Mouse (Mus musculus) neural tube, embryonic 13.5 days (tissue): ENCODE measurements at regions not wholly inside any gene's neighbourhood (a gene's known extent, or its start where the extent isn't known, plus 50 kb on each side); places are given as distances from the start of the nearest gene placed in this dataset.

ENCODE experiments used
- ATAC-seq: fragments of 200-750 bp; cut with Nextera tagmentation; 2 replicates; pipeline ENCODE4 v1.8.0; 2017; ENCODE audit warnings: low read depth, mild to moderate bottlenecking, moderate TSS enrichment, moderate library complexity
- H3K27ac ChIP-seq: fragments of 300-500 bp; sonication (generic); replicated peaks from 2 replicates; pipeline ENCODE4 v1.5.1; 2015; ENCODE audit warnings: moderate library complexity, mild to moderate bottlenecking, inconsistent platforms
- H3K27me3 ChIP-seq: fragments of 300-500 bp; sonication (generic); 2 replicates; pipeline ENCODE4 v1.6.1; 2015; ENCODE audit warnings: mild to moderate bottlenecking, inconsistent platforms
- H3K36me3 ChIP-seq: fragments of 300-500 bp; sonication (generic); 2 replicates; pipeline ENCODE4 v1.6.1; 2015; ENCODE audit warnings: mild to moderate bottlenecking, inconsistent platforms
- H3K4me1 ChIP-seq: fragments of 300-500 bp; sonication (generic); replicated peaks from 2 replicates; pipeline ENCODE4 v1.6.1; 2015; ENCODE audit warnings: inconsistent platforms
- H3K4me2 ChIP-seq: fragments of 300-500 bp; sonication (generic); 2 replicates; pipeline ENCODE4 v1.6.1; 2015; ENCODE audit warnings: inconsistent platforms, mild to moderate bottlenecking, moderate library complexity
- H3K4me3 ChIP-seq: fragments of 300-500 bp; sonication (generic); 2 replicates; pipeline ENCODE4 v1.5.1; 2015; ENCODE audit warnings: mild to moderate bottlenecking, inconsistent platforms
- H3K9ac ChIP-seq: fragments of 300-500 bp; sonication (generic); 2 replicates; pipeline ENCODE4 v1.6.1; 2015; ENCODE audit warnings: moderate library complexity, mild to moderate bottlenecking, inconsistent platforms
- H3K9me3 ChIP-seq: fragments of 300-500 bp; sonication (generic); 2 replicates; pipeline ENCODE4 v1.6.1; 2016; ENCODE audit warnings: inconsistent platforms
- WGBS: fragments of 180-500 bp; shearing (Covaris S2); methylation state at CpG from one replicate; pipeline ENCODE4 v1.1.7; 2015; 5-methylcytosine and 5-hydroxymethylcytosine counted together

- no peak overlapping the region for H3K4me2 ChIP-seq
- no peak for ATAC-seq
- no peaks in the 10 kb centered on the region for H3K27me3 ChIP-seq
- no peak overlapping the region for H3K9ac ChIP-seq
- H3K4me3 ChIP-seq, result no peak overlapping the region
- H3K36me3 ChIP-seq, result no peaks in the 10 kb centered on the region
- 47% methylated on average over 17 of the region's 17 CpGs for WGBS
- peaks cover 46% of the 10 kb centered on the region for H3K4me1 ChIP-seq
- H3K9me3 ChIP-seq, result no peaks in the 10 kb centered on the region
- 0 out of 2 replicates have a peak overlapping the region, but pooled peaks have one; percentile 5 for H3K27ac ChIP-seq
These were observed 371.5 kb upstream of the Nfe2l3 start for GRCm38 (mm10) chr6:51060848-51061535.

- H3K9me3 ChIP-seq, result no peaks in the 10 kb centered on the region
- ATAC-seq, result no peak
- H3K9ac ChIP-seq, result no peak overlapping the region
- H3K4me3 ChIP-seq, result no peak overlapping the region
- H3K27ac ChIP-seq, result no peak overlapping the region
- 54% methylated on average over 6 of the region's 6 CpGs for WGBS
- peaks cover 53% of the 10 kb centered on the region for H3K4me1 ChIP-seq
- H3K36me3 ChIP-seq, result no peaks in the 10 kb centered on the region
- no peak overlapping the region for H3K4me2 ChIP-seq
- H3K27me3 ChIP-seq, result no peaks in the 10 kb centered on the region
These were observed 367.3 kb upstream of the Nfe2l3 start for GRCm38 (mm10) chr6:51065156-51065555.

DNA sequence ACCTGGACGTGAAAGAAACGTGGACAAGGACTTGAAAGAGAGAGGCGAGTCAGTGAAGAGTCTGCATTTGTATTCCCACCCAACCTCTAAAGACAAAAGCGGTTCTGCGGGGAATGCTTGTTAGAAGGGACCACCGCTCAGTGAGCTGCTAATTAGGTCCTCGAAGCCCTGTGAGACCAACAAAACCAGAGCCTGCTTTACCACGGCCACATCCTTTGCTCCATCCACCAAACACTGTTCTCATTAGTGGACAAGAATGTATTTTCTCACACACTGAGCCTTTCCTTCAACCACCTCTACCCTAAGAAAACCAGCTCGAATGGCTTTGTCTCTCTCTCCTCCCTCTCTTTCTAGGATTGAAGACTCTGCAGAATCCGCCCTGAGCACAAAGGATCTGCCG, 365.1 kb upstream of the Nfe2l3 start:
- no peaks in the 10 kb centered on the region for H3K27me3 ChIP-seq
- no peaks in the 10 kb centered on the region for H3K36me3 ChIP-seq
- WGBS, result 69% methylated on average over 11 of the region's 11 CpGs
- H3K9ac ChIP-seq, result no peak overlapping the region
- H3K4me3 ChIP-seq, result no peak overlapping the region
- H3K4me2 ChIP-seq, result no peak overlapping the region
- peaks cover 52% of the 10 kb centered on the region for H3K4me1 ChIP-seq
- peak overlapping the region; percentile 23; the same call in 1 of the 2 replicates for H3K27ac ChIP-seq
- ATAC-seq, result no peak
- H3K9me3 ChIP-seq, result no peaks in the 10 kb centered on the region

- Histone ChIP-seq H3K9me3 (no peaks in the 10 kb centered on the region), H3K36me3 (no peaks in the 10 kb centered on the region), H3K4me2 (peak overlapping the region; percentile 29), H3K4me3 (no peak overlapping the region), H3K27ac (peak overlapping the region; percentile 70), H3K27me3 (no peaks in the 10 kb centered on the region), H3K4me1 (peaks cover 49% of the 10 kb centered on the region), H3K9ac (no peak overlapping the region)
- ATAC-seq, result 0 out of 2 replicates have a peak, but pooled peaks have one; percentile 37
- WGBS, result 21% methylated on average over 5 of the region's 5 CpGs
These were observed 362.5 kb upstream of the Nfe2l3 start for GRCm38 (mm10) chr6:51069945-51070344.

GRCm38 (mm10) chr6:51071243-51071642, 361.2 kb upstream of the Nfe2l3 start:
- no peak for ATAC-seq
- H3K36me3 ChIP-seq, result no peaks in the 10 kb centered on the region
- WGBS, result 24% methylated on average over 9 of the region's 9 CpGs
- H3K27ac ChIP-seq, result no peak overlapping the region
- H3K4me1 ChIP-seq, result peaks cover 45% of the 10 kb centered on the region
- H3K9me3 ChIP-seq, result no peaks in the 10 kb centered on the region
- no peak overlapping the region for H3K4me3 ChIP-seq
- no peak overlapping the region for H3K4me2 ChIP-seq
- H3K27me3 ChIP-seq, result no peaks in the 10 kb centered on the region
- no peak overlapping the region for H3K9ac ChIP-seq

- Histone ChIP-seq H3K27ac (no peak overlapping the region), H3K4me2 (no peak overlapping the region), H3K9ac (no peak overlapping the region), H3K27me3 (no peaks in the 10 kb centered on the region), H3K36me3 (no peaks in the 10 kb centered on the region), H3K4me3 (no peak overlapping the region), H3K9me3 (no peaks in the 10 kb centered on the region), H3K4me1 (peaks cover 44% of the 10 kb centered on the region)
- no peak for ATAC-seq
- 84% methylated on average over 8 of the region's 8 CpGs for WGBS
These were observed 357.4 kb upstream of the Nfe2l3 start for GRCm38 (mm10) chr6:51075026-51075425.

- Histone ChIP-seq H3K27ac (peak overlapping the region; percentile 61; the same call in 1 of the 2 replicates), H3K4me2 (no peak overlapping the region), H3K36me3 (no peaks in the 10 kb centered on the region), H3K27me3 (no peaks in the 10 kb centered on the region), H3K9me3 (no peaks in the 10 kb centered on the region), H3K9ac (no peak overlapping the region), H3K4me3 (no peak overlapping the region), H3K4me1 (peaks cover 30% of the 10 kb centered on the region)
- WGBS, result 51% methylated on average over 21 of the region's 21 CpGs
- ATAC-seq, result peak; percentile 40; the same call in 1 of the 2 replicates
These were observed 355.4 kb upstream of the Nfe2l3 start for GRCm38 (mm10) chr6:51076861-51077768.

- Histone ChIP-seq H3K4me2 (no peak overlapping the region), H3K27me3 (no peaks in the 10 kb centered on the region), H3K9me3 (no peaks in the 10 kb centered on the region), H3K36me3 (no peaks in the 10 kb centered on the region), H3K27ac (peak overlapping the region; percentile 61; the same call in 1 of the 2 replicates), H3K4me1 (peaks cover 30% of the 10 kb centered on the region), H3K9ac (no peak overlapping the region), H3K4me3 (no peak overlapping the region)
- 71% methylated on average over 6 of the region's 6 CpGs for WGBS
- no peak for ATAC-seq
These were observed 354.7 kb upstream of the Nfe2l3 start for GRCm38 (mm10) chr6:51077769-51078096.

GRCm38 (mm10) chr6:51078353-51078966, 354.0 kb upstream of the Nfe2l3 start:
- WGBS, result 63% methylated on average over 11 of the region's 11 CpGs
- H3K4me1 ChIP-seq, result peaks cover 30% of the 10 kb centered on the region
- peak overlapping the region; percentile 61; the same call in 1 of the 2 replicates for H3K27ac ChIP-seq
- ATAC-seq, result peak; percentile 40
- no peak overlapping the region for H3K9ac ChIP-seq
- no peak overlapping the region for H3K4me2 ChIP-seq
- H3K36me3 ChIP-seq, result no peaks in the 10 kb centered on the region
- no peak overlapping the region for H3K4me3 ChIP-seq
- no peaks in the 10 kb centered on the region for H3K9me3 ChIP-seq
- no peaks in the 10 kb centered on the region for H3K27me3 ChIP-seq

DNA sequence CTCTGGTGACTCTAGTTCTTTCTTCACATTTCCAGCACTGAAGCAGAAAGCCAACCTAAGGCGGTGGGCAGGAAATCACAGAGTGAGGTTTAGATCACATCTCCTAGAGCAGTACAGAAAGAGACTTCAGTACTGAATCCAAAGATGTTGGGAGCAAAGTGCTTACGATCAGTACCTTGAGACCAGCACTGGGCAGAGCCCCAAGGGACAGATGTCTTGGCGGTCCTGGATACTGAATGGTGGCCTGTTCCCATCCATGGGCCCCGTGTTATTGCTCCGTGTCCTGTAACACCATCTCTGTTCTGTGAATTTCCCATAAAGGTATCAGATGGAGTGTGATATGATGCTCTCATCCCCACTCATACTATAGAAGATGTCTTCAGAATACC, 353.5 kb upstream of the Nfe2l3 start:
- no peaks in the 10 kb centered on the region for H3K27me3 ChIP-seq
- no peaks in the 10 kb centered on the region for H3K36me3 ChIP-seq
- WGBS, result 79% methylated on average over 5 of the region's 5 CpGs
- no peak overlapping the region for H3K4me3 ChIP-seq
- H3K9ac ChIP-seq, result no peak overlapping the region
- H3K27ac ChIP-seq, result peak overlapping the region; percentile 61; the same call in 1 of the 2 replicates
- no peak overlapping the region for H3K4me2 ChIP-seq
- ATAC-seq, result peak; percentile 19; the same call in 1 of the 2 replicates
- H3K9me3 ChIP-seq, result no peaks in the 10 kb centered on the region
- peaks cover 30% of the 10 kb centered on the region for H3K4me1 ChIP-seq

DNA sequence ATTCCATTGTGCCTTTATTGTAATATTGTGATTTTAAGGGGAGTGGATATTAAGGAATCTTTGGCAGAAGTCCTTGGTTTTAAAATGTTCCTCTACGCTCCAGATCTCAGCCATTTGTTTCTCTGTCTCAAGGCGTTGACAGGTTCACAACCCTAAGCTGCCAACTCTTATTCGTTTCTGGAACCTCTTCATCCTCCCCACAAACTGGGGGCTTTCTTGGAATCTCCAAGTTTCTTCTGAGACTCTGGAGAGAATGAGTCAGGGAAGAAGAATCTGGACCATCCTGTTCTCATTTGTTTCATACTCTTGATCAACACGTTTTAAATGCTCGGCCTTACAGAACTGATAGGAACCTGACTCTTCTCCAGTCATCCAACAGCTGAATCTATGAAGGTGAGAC, 351.4 kb upstream of the Nfe2l3 start:
- Histone ChIP-seq H3K4me3 (no peak overlapping the region), H3K36me3 (no peaks in the 10 kb centered on the region), H3K9ac (no peak overlapping the region), H3K4me1 (peaks cover 31% of the 10 kb centered on the region), H3K4me2 (no peak overlapping the region), H3K9me3 (no peaks in the 10 kb centered on the region), H3K27ac (no peak overlapping the region), H3K27me3 (no peaks in the 10 kb centered on the region)
- no peak for ATAC-seq
- WGBS, result 85% methylated on average over 5 of the region's 5 CpGs

- H3K27me3 ChIP-seq, result no peaks in the 10 kb centered on the region
- no peak overlapping the region for H3K4me2 ChIP-seq
- no peaks in the 10 kb centered on the region for H3K9me3 ChIP-seq
- no peak overlapping the region for H3K9ac ChIP-seq
- no peaks in the 10 kb centered on the region for H3K36me3 ChIP-seq
- H3K4me3 ChIP-seq, result no peak overlapping the region
- 81% methylated on average over 9 of the region's 9 CpGs for WGBS
- ATAC-seq, result no peak
- no peak overlapping the region for H3K27ac ChIP-seq
- peaks cover 11% of the 10 kb centered on the region for H3K4me1 ChIP-seq
These were observed 347.8 kb upstream of the Nfe2l3 start for GRCm38 (mm10) chr6:51084656-51085055.
